Mouse (Mus musculus) heart, embryonic 14.5 days (tissue): ENCODE data around the gene Trappc11. TPM values are rescaled to one million over a fixed set of nuclear protein-coding genes. Genes with fewer than 3 reads are reported as not detected.

ENCODE experiments used
- ATAC-seq: fragments of 200-750 bp; cut with Nextera tagmentation; 2 replicates; pipeline ENCODE4 v1.8.0; 2017; ENCODE audit warnings: low read depth, moderate TSS enrichment; ENCODE audit not compliant: insufficient number of reproducible peaks, insufficient read depth, low FRiP score
- H3K27ac ChIP-seq, 2 experiments: fragments of 200-500 bp in 1 of 2; fragments of 300-500 bp in 1 of 2; sonication (generic) in 1 of 2; replicated peaks in 1 of 2; 2 replicates each; pipeline ENCODE4 v1.5.1; 2012 to 2014; ENCODE audit warnings: low read depth in 2 of 2, low read length in 2 of 2, control low read depth in 1 of 2, mild to moderate bottlenecking in 1 of 2, mixed read lengths in 1 of 2; ENCODE audit not compliant: control insufficient read depth in 1 of 2, insufficient read depth in 1 of 2
- H3K27me3 ChIP-seq: fragments of 300-500 bp; sonication (generic); 2 replicates; pipeline ENCODE4 v1.6.1; 2014; ENCODE audit warnings: mild to moderate bottlenecking, low read length, control low read depth; ENCODE audit not compliant: control insufficient read depth, insufficient read depth
- H3K36me3 ChIP-seq: fragments of 300-500 bp; sonication (generic); 2 replicates; pipeline ENCODE4 v1.6.1; 2014; ENCODE audit warnings: mild to moderate bottlenecking, control low read depth, low read length, mixed read lengths; ENCODE audit not compliant: control insufficient read depth, insufficient read depth
- H3K4me1 ChIP-seq, 2 experiments: fragments of 200-500 bp in 1 of 2; fragments of 300-500 bp in 1 of 2; sonication (generic) in 1 of 2; 2 replicates each; pipeline ENCODE4 v1.6.1; 2012 to 2014; ENCODE audit warnings: low read length in 2 of 2, control low read depth in 1 of 2, mixed read lengths in 1 of 2; ENCODE audit not compliant: control insufficient read depth in 2 of 2, insufficient read depth in 2 of 2
- H3K4me2 ChIP-seq: fragments of 300-500 bp; sonication (generic); 2 replicates; pipeline ENCODE4 v1.6.1; 2014; ENCODE audit warnings: mild to moderate bottlenecking, low read length
- H3K4me3 ChIP-seq, 2 experiments: fragments of 200-500 bp in 1 of 2; fragments of 300-500 bp in 1 of 2; sonication (generic) in 1 of 2; 2 replicates each; pipeline ENCODE4 v1.5.1; 2012 to 2014; ENCODE audit warnings: low read length in 2 of 2, mild to moderate bottlenecking in 2 of 2, control low read depth in 1 of 2, low read depth in 1 of 2, moderate library complexity in 1 of 2; ENCODE audit not compliant: control insufficient read depth in 1 of 2, insufficient read depth in 1 of 2
- H3K9ac ChIP-seq: fragments of 300-500 bp; sonication (generic); 2 replicates; pipeline ENCODE4 v1.6.1; 2014; ENCODE audit warnings: mild to moderate bottlenecking, low read length
- H3K9me3 ChIP-seq: fragments of 300-500 bp; sonication (generic); 2 replicates; pipeline ENCODE4 v1.6.1; 2016; ENCODE audit warnings: low read length, control low read depth; ENCODE audit not compliant: control insufficient read depth
- WGBS: fragments of 180-500 bp; shearing (Covaris S2); extraction: QIAGEN DNeasy Blood & Tissue Kit; methylation state at CpG from one replicate; pipeline ENCODE4 v1.1.7; 2014; 5-methylcytosine and 5-hydroxymethylcytosine counted together
- polyA plus RNA-seq: library from polyadenylated mRNA; unstranded; fragments of >200 nt; fragmentation: Nextera tagmentation; extraction: Ambion mirVana; gene quantifications from 2 replicates; pipeline ENCODE4 v1.2.1, GENCODE M21; 2014

Gene Trappc11
- polyA plus RNA-seq, 1 experiment from 2014 or later = 22.1 TPM

DNA sequence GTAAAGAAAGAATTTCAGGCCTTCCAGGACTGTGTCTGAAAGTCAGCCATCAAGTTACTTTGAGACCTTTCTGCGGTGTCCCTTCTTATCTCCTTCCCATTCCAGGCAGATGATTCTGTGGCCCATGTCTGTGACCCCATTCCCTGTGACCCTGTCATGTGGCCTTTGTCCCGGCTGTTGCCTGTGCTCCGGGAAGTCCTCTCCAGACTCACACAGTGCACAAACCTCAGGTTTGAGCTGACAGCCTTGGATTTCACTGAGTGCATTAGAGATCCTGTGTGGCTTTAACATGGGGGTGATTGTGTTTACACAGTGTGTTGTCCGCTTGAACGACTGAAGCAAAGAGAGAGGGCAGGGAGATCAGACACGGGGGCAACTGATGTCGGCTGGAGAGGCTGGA is 25.0 kb upstream of the Trappc11 start:
- Histone ChIP-seq H3K9me3 (no peaks in the 10 kb centered on the region), H3K27ac (no peak overlapping the region), H3K4me2 (no peak overlapping the region), H3K4me3 (no peak overlapping the region), H3K36me3 (0 out of 2 replicates have a peak, but pooled peaks cover 2% of the 10 kb centered on the region), H3K4me1 (peaks cover 0 to 2% of the 10 kb centered on the region in 2 experiments; a peak in 1 of 4 replicates), H3K9ac (no peak overlapping the region), H3K27me3 (no peaks in the 10 kb centered on the region)
- WGBS = 12% methylated on average over 7 of the region's 7 CpGs
- ATAC-seq = no peak

DNA sequence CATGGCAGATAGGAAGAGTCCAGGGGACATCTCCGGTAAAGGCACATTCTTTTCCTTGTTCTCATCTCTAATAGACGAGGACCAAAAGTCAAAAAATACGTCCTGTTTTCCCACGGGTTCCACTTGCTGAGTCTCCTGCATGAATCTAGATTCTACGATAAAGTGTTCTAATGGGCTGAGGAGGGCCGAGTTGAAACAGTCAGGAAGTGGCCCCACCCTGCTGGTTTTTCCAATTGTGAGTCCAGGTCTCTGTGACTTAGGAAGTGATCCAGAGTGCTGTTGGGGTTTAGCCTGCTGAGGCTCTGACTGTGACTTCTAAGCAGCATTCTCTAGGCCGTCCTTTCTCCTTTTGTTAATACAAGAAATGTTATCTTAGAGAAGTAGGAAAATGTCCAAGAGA is 23.2 kb upstream of the Trappc11 start:
- H3K36me3 ChIP-seq = peaks cover 10% of the 10 kb centered on the region
- no peak for ATAC-seq
- no peaks in the 10 kb centered on the region for H3K27me3 ChIP-seq
- peaks cover 0 to 2% of the 10 kb centered on the region in 2 experiments; a peak in 1 of 4 replicates for H3K4me1 ChIP-seq
- H3K4me3 ChIP-seq = no peak overlapping the region
- no peak overlapping the region for H3K4me2 ChIP-seq
- H3K9me3 ChIP-seq = no peaks in the 10 kb centered on the region
- no peak overlapping the region; a peak in 1 of 4 replicates for H3K27ac ChIP-seq
- H3K9ac ChIP-seq = no peak overlapping the region
- WGBS = 73% methylated on average over 7 of the region's 7 CpGs

- ATAC-seq = no peak
- H3K36me3 ChIP-seq = peaks cover 37% of the 10 kb centered on the region
- H3K9ac ChIP-seq = no peak overlapping the region
- H3K27ac ChIP-seq = no peak overlapping the region
- H3K4me1 ChIP-seq = peaks cover 0 to 2% of the 10 kb centered on the region in 2 experiments; a peak in 1 of 4 replicates
- H3K27me3 ChIP-seq = no peaks in the 10 kb centered on the region
- H3K4me3 ChIP-seq = no peak overlapping the region
- H3K4me2 ChIP-seq = no peak overlapping the region
- 83% methylated on average over 6 of the region's 6 CpGs for WGBS
- H3K9me3 ChIP-seq = no peaks in the 10 kb centered on the region
Measured at GRCm38 (mm10) chr8:47553613-47554012, 20.3 kb upstream of the Trappc11 start.

- H3K27me3 ChIP-seq = no peaks in the 10 kb centered on the region
- no peak overlapping the region for H3K4me3 ChIP-seq
- H3K9ac ChIP-seq = no peak overlapping the region
- H3K36me3 ChIP-seq = peaks cover 93% of the 10 kb centered on the region
- no peaks in the 10 kb centered on the region for H3K4me1 ChIP-seq
- H3K4me2 ChIP-seq = no peak overlapping the region
- WGBS = 94% methylated on average over 10 of the region's 10 CpGs
- H3K9me3 ChIP-seq = peaks cover 4% of the 10 kb centered on the region; the same call in 1 of the 2 replicates
- no peak overlapping the region for H3K27ac ChIP-seq
- no peak for ATAC-seq
Measured at GRCm38 (mm10) chr8:47547102-47547501, 13.8 kb upstream of the Trappc11 start.

DNA sequence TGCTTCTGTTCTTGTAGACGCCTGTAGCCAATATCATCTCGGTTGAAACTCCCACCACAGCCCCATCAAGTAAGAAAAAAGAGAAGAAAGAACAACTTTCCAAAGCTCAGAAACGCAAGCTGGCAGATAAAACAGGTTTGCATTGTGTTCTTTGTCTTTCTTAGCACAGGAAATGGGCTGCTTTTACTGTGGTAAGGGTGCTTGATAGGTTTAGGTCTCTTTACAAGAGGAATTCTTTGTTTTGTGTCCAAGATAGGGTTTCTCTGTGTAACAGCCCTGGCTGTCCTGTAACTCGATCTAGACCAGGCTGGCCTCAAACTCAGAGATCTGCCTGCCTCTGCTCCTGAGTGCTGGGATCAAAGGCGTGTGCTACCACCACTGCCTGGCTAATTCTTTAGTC is 10.8 kb upstream of the Trappc11 start:
- H3K9ac ChIP-seq = no peak overlapping the region
- WGBS = 90% methylated on average over 5 of the region's 5 CpGs
- H3K36me3 ChIP-seq = peaks cover 86% of the 10 kb centered on the region
- H3K4me3 ChIP-seq = no peak overlapping the region
- H3K9me3 ChIP-seq = peaks cover 4% of the 10 kb centered on the region; the same call in 1 of the 2 replicates
- H3K4me2 ChIP-seq = no peak overlapping the region
- H3K4me1 ChIP-seq = 0 out of 4 replicates have a peak, but pooled peaks cover 0 to 4% of the 10 kb centered on the region in 2 experiments
- H3K27ac ChIP-seq = no peak overlapping the region
- ATAC-seq = no peak
- no peaks in the 10 kb centered on the region for H3K27me3 ChIP-seq

DNA sequence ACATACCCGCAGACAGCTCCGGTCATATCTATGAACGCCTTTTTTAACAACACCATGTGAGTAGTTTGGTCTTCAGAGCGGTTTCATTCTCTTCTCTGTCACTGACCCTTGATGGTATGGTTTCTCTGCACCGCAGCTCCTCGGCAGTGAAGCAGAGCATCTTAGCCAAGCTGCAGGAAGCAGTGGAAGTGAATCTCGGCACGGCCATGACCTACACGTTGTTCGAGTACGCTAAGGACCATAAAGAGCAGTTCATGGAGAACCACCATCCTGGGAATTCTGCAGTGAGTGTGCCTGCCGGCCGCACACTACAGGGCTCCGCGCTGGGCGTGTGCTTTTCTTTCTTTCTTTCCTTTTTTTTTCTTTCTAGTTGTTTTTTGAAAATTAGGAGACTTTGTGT is 9.5 kb upstream of the Trappc11 start:
- Histone ChIP-seq H3K27ac (no peak overlapping the region), H3K4me2 (no peak overlapping the region), H3K36me3 (peaks cover 85% of the 10 kb centered on the region), H3K27me3 (no peaks in the 10 kb centered on the region), H3K4me3 (no peak overlapping the region), H3K4me1 (0 out of 4 replicates have a peak, but pooled peaks cover 0 to 4% of the 10 kb centered on the region in 2 experiments), H3K9ac (no peak overlapping the region), H3K9me3 (no peaks in the 10 kb centered on the region)
- ATAC-seq = no peak
- whole genome bisulfite sequencing = 93% methylated on average over 16 of the region's 16 CpGs

DNA sequence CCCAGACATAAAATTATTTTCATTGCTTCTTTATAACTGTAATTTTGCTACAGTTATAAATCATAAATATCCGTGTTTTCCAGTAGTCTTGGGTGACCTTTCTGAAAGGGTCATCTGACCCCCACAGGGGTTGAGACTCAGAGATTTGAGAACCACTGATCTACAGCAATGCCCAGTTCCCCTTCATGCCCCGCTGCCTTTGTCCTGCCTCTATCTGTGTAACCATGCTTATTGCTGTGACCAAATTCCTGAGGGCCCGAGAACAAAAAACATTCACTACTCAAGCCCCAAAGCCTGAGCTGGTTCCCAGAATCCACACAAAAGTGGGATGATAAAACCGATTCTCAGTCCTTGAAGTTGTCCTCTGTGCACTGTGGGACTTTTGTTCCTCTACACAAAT is 5.1 kb upstream of the Trappc11 start:
- 87% methylated on average over 4 of the region's 4 CpGs for WGBS
- peaks cover 0 to 11% of the 10 kb centered on the region in 2 experiments; a peak in 2 of 4 replicates for H3K4me1 ChIP-seq
- H3K9ac ChIP-seq = no peak overlapping the region
- no peak overlapping the region for H3K27ac ChIP-seq
- no peaks in the 10 kb centered on the region for H3K27me3 ChIP-seq
- H3K9me3 ChIP-seq = no peaks in the 10 kb centered on the region
- no peak overlapping the region for H3K4me2 ChIP-seq
- H3K36me3 ChIP-seq = peaks cover 45% of the 10 kb centered on the region
- H3K4me3 ChIP-seq = no peak overlapping the region
- ATAC-seq = no peak

GRCm38 (mm10) chr8:47528094-47528493 is 5.2 kb downstream of the Trappc11 start:
- no peak overlapping the region for H3K27ac ChIP-seq
- no peak overlapping the region for H3K4me3 ChIP-seq
- H3K27me3 ChIP-seq = no peaks in the 10 kb centered on the region
- no peak overlapping the region for H3K9ac ChIP-seq
- H3K9me3 ChIP-seq = no peaks in the 10 kb centered on the region
- peaks cover 0 to 11% of the 10 kb centered on the region in 2 experiments; a peak in 2 of 4 replicates for H3K4me1 ChIP-seq
- H3K36me3 ChIP-seq = peaks cover 68% of the 10 kb centered on the region
- WGBS = 92% methylated on average over 1 of the region's 1 CpGs
- no peak overlapping the region for H3K4me2 ChIP-seq
- ATAC-seq = no peak
